Mouse (Mus musculus): ENCODE measurements at regions not wholly inside any gene's neighbourhood (a gene's known extent, or its start where the extent isn't known, plus 50 kb on each side); places are given as distances from the start of the nearest gene placed in this dataset.
A peak's percentile ranks its signal among the peaks of the same experiment; 100 is the strongest.

DNA sequence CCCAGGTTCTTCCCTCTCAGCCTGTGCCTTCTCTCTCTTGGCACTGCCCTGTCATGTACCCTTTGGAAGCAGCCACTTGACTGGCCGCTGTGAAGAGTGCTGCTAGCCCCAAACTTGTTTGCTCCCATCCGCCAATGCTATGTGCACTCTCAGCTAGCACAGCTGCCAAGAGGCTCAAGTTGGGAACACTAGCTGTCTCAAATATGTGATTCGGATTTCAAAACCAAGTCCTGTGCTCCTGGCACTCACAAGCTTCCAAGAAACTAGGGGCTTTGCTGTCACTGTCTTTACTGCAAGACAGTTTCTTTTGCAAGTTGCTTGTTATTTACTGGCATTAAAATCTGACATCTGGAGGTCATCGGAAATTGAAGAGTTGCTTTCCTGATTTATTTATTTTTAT, 138.6 kb upstream of the Sgk1 start:
- H3K4me1 ChIP-seq (ENCODE audit: control insufficient read depth, insufficient read depth, low read length), result no peaks in the 10 kb centered on the region; the same call in 1 of the 2 replicates
- H3K27me3 ChIP-seq (ENCODE audit: control insufficient read depth, insufficient read depth, low read length), result no peaks in the 10 kb centered on the region
- no peak for DNase-seq (ENCODE audit: low spot score, missing footprints)
- no peak overlapping the region for H3K4me2 ChIP-seq
- no peak overlapping the region for H3K9ac ChIP-seq (ENCODE audit: low read length)
- no peaks in the 10 kb centered on the region for H3K9me3 ChIP-seq (ENCODE audit: control insufficient read depth, low read length)
- ATAC-seq (ENCODE audit: low FRiP score), result no peak
- H3K27ac ChIP-seq (ENCODE audit: low read depth, low read length), result no peak overlapping the region
- H3K4me3 ChIP-seq (ENCODE audit: low read depth, low read length), result no peak overlapping the region
- no peaks in the 10 kb centered on the region for H3K36me3 ChIP-seq (ENCODE audit: control insufficient read depth, insufficient read depth, low read length)
- 83% methylated on average over 4 of the region's 4 CpGs for WGBS

DNA sequence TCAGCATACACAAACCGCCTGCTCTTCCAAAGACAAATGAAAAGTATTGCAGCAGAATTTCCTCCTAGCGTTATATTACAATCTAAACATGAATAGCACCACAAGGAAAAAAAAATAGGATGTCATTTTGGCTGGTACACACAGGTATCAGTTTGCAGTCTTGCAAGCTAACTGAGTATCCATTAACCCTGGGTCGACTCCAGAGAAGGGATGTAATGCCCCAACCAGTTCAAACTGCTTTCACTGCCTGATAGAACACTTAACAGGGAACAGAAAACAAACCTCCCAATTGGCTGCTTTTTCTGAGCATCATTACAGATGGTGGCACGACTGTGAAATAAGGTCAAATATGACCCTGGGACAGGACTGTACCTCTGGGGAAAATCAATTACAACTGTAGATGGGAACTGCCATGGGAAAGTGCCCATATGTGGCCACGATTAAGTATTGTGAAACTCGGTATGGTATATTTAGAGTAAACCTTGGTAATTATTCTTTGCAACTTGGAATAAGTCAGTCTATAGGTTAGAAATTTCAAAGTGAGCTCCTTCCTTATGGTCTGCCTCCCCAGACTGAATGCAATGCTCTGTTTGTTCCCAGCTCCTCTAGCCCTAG, 137.5 kb upstream of the Sgk1 start:
- H3K9ac ChIP-seq (ENCODE audit: low read length), result no peak overlapping the region
- no peaks in the 10 kb centered on the region; the same call in 1 of the 2 replicates for H3K4me1 ChIP-seq (ENCODE audit: control insufficient read depth, insufficient read depth, low read length)
- no peak for ATAC-seq (ENCODE audit: low FRiP score)
- H3K36me3 ChIP-seq (ENCODE audit: control insufficient read depth, insufficient read depth, low read length), result no peaks in the 10 kb centered on the region
- H3K4me3 ChIP-seq (ENCODE audit: low read depth, low read length), result no peak overlapping the region
- H3K27me3 ChIP-seq (ENCODE audit: control insufficient read depth, insufficient read depth, low read length), result no peaks in the 10 kb centered on the region
- no peak overlapping the region for H3K4me2 ChIP-seq
- DNase-seq (ENCODE audit: low spot score, missing footprints), result no peak
- no peak overlapping the region for H3K27ac ChIP-seq (ENCODE audit: low read depth, low read length)
- 78% methylated on average over 6 of the region's 6 CpGs for WGBS
- no peaks in the 10 kb centered on the region for H3K9me3 ChIP-seq (ENCODE audit: control insufficient read depth, low read length)

DNA sequence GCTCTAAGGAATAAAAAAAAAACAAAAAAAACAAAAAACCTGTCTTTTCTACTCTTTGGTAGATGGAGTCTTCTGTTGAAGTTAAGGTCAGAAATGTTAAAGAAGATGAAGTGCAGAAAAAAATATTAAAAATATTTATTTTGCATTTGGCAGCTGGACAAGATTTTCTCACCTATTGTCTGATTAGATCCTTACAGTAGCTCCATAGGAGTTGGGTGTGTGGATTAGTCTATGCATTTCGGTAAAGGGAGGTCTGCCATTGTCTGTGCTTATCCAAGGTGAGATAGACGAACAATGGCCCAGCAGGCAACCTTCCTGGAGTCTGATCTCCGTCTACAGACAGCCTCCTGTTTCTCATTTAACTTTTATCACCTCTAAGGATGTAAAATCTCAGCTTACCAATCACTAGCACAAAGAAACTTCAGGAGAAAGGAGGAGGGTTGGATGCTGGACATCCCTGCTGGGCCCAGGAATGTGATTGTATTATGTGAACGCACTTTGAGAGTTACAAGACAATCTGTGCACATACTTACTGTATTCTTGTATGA, 136.0 kb upstream of the Sgk1 start:
- H3K4me1 ChIP-seq (ENCODE audit: control insufficient read depth, insufficient read depth, low read length), result no peaks in the 10 kb centered on the region; the same call in 1 of the 2 replicates
- no peak for DNase-seq (ENCODE audit: low spot score, missing footprints)
- H3K9ac ChIP-seq (ENCODE audit: low read length), result no peak overlapping the region
- no peaks in the 10 kb centered on the region for H3K36me3 ChIP-seq (ENCODE audit: control insufficient read depth, insufficient read depth, low read length)
- ATAC-seq (ENCODE audit: low FRiP score), result no peak
- H3K4me2 ChIP-seq, result no peak overlapping the region
- no peak overlapping the region for H3K27ac ChIP-seq (ENCODE audit: low read depth, low read length)
- 5% methylated on average over 4 of the region's 4 CpGs for WGBS
- no peaks in the 10 kb centered on the region for H3K27me3 ChIP-seq (ENCODE audit: control insufficient read depth, insufficient read depth, low read length)
- H3K9me3 ChIP-seq (ENCODE audit: control insufficient read depth, low read length), result no peaks in the 10 kb centered on the region
- H3K4me3 ChIP-seq (ENCODE audit: low read depth, low read length), result no peak overlapping the region

DNA sequence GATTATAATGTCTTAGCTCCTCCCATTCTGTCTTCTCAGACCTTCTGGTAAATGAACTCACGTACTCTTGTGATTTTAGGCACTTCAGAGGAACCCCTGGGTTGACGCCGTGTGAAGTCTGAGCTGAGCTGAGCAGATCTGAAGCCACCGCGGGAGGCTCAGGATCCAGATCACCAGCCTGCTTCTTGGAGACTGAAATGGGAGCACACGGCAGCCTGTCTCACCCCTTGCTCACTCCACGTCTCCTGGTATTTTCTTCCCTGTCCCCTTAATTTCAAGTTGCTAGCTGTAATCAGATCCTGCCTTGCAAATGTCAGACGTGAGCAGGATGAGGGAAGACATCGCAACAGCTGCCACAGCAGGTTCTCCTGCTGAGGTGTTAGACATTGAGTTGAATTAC, 135.3 kb upstream of the Sgk1 start:
- Histone ChIP-seq H3K36me3 (ENCODE audit: control insufficient read depth, insufficient read depth, low read length) (no peaks in the 10 kb centered on the region), H3K4me2 (no peak overlapping the region), H3K9me3 (ENCODE audit: control insufficient read depth, low read length) (no peaks in the 10 kb centered on the region), H3K9ac (ENCODE audit: low read length) (no peak overlapping the region), H3K27ac (ENCODE audit: low read depth, low read length) (no peak overlapping the region), H3K4me1 (ENCODE audit: control insufficient read depth, insufficient read depth, low read length) (no peaks in the 10 kb centered on the region; the same call in 1 of the 2 replicates), H3K27me3 (ENCODE audit: control insufficient read depth, insufficient read depth, low read length) (no peaks in the 10 kb centered on the region), H3K4me3 (ENCODE audit: low read depth, low read length) (no peak overlapping the region)
- no peak for DNase-seq (ENCODE audit: low spot score, missing footprints)
- ATAC-seq (ENCODE audit: low FRiP score), result no peak
- 7% methylated on average over 9 of the region's 9 CpGs for WGBS

DNA sequence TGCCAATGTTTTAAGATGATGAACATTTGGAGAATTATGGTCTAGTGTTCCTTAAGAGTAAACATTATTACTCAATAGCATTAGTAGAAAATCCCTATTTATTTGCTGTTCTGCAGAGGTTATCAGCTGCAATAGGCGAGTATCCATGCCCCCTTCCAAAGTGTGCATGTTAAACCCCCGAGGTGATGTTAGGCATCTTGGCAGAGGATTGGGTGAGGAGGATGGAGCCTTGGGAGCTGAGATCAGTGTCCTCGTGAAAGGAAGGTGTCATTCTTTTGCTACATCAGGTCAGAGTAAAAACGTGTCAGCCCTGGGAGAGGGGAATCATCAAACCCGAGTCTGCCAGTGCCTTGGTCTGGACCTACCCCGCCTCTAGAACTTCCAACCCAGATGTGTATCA, 130.7 kb upstream of the Sgk1 start:
- H3K4me1 ChIP-seq (ENCODE audit: control insufficient read depth, insufficient read depth, low read length), result no peaks in the 10 kb centered on the region
- H3K27me3 ChIP-seq (ENCODE audit: control insufficient read depth, insufficient read depth, low read length), result no peaks in the 10 kb centered on the region
- no peak overlapping the region for H3K4me3 ChIP-seq (ENCODE audit: low read depth, low read length)
- no peak overlapping the region for H3K27ac ChIP-seq (ENCODE audit: low read depth, low read length)
- no peak overlapping the region for H3K4me2 ChIP-seq
- DNase-seq (ENCODE audit: low spot score, missing footprints), result peak; percentile 41
- no peak for ATAC-seq (ENCODE audit: low FRiP score)
- no peak overlapping the region for H3K9ac ChIP-seq (ENCODE audit: low read length)
- WGBS, result 76% methylated on average over 6 of the region's 6 CpGs
- H3K9me3 ChIP-seq (ENCODE audit: control insufficient read depth, low read length), result no peaks in the 10 kb centered on the region
- H3K36me3 ChIP-seq (ENCODE audit: control insufficient read depth, insufficient read depth, low read length), result no peaks in the 10 kb centered on the region

DNA sequence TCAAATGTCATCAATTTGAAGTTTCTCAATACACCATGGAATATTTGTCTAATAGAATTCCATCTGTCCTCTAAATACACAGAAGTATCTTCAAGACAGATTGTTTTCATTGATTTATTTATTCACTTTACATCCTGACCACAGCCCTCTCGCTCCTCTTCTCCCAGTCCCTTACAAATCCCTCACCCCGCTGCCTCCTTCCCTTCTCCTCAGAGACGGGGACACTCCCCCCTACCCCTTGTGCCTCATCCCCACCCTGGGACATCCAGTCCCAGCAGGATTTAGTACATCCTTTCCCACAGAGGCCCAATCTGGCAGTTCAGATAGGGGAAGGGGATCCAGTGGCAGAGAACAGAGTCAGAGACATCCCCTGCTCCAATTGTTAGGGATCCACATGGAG, 129.6 kb upstream of the Sgk1 start:
- no peaks in the 10 kb centered on the region for H3K9me3 ChIP-seq (ENCODE audit: control insufficient read depth, low read length)
- H3K4me1 ChIP-seq (ENCODE audit: control insufficient read depth, insufficient read depth, low read length), result no peaks in the 10 kb centered on the region
- no peak overlapping the region for H3K27ac ChIP-seq (ENCODE audit: low read depth, low read length)
- ATAC-seq (ENCODE audit: low FRiP score) (no peak), DNase-seq (ENCODE audit: low spot score, missing footprints) (peak; percentile 26)
- WGBS, result 53% methylated on average over 3 of the region's 3 CpGs
- H3K36me3 ChIP-seq (ENCODE audit: control insufficient read depth, insufficient read depth, low read length), result no peaks in the 10 kb centered on the region
- no peak overlapping the region for H3K9ac ChIP-seq (ENCODE audit: low read length)
- H3K4me2 ChIP-seq, result no peak overlapping the region
- H3K4me3 ChIP-seq (ENCODE audit: low read depth, low read length), result no peak overlapping the region
- H3K27me3 ChIP-seq (ENCODE audit: control insufficient read depth, insufficient read depth, low read length), result no peaks in the 10 kb centered on the region

DNA sequence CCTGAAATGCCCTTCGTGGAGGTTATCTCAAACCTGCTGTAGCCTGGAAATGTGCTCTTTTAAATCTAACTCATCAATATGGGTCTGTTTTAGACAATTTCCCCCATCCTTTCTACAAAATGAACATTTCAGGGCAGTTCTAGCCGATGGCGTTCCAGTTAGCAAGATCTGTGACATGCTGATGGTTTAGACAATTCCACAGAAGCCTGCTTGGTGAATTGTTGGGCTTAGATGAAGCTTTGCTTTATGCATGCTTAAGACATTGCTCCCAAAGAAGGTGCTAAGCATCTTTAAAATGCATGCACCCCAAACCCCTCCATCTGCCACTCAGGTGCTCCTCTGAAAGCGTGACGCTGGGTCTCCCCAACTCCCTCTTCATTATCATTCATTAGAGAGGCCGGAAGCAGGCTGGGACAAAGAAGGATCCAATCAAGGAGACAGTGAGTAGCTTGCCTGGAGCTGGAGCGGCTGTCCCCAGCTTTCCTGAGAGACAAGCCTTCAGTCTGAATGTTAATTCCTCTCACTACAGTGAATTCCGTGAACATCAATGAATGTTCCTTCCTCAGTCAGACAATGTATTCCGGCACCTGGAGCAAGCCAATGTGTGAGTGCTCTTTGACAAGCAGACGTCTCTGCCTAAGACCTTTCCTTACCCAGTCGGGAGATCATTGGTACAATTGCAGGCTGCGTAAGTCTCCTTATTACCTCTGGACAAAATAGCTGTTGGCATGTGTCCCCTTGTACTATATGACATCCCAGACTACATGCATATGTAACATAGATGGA, 127.0 kb upstream of the Sgk1 start:
- Histone ChIP-seq H3K9me3 (ENCODE audit: control insufficient read depth, low read length) (no peaks in the 10 kb centered on the region), H3K4me1 (ENCODE audit: control insufficient read depth, insufficient read depth, low read length) (no peaks in the 10 kb centered on the region), H3K9ac (ENCODE audit: low read length) (no peak overlapping the region), H3K27me3 (ENCODE audit: control insufficient read depth, insufficient read depth, low read length) (no peaks in the 10 kb centered on the region), H3K4me3 (ENCODE audit: low read depth, low read length) (no peak overlapping the region), H3K4me2 (no peak overlapping the region), H3K36me3 (ENCODE audit: control insufficient read depth, insufficient read depth, low read length) (no peaks in the 10 kb centered on the region), H3K27ac (ENCODE audit: low read depth, low read length) (no peak overlapping the region)
- DNase-seq (ENCODE audit: low spot score, missing footprints) (peak; percentile 81), ATAC-seq (ENCODE audit: low FRiP score) (no peak)
- WGBS, result 61% methylated on average over 12 of the region's 12 CpGs

DNA sequence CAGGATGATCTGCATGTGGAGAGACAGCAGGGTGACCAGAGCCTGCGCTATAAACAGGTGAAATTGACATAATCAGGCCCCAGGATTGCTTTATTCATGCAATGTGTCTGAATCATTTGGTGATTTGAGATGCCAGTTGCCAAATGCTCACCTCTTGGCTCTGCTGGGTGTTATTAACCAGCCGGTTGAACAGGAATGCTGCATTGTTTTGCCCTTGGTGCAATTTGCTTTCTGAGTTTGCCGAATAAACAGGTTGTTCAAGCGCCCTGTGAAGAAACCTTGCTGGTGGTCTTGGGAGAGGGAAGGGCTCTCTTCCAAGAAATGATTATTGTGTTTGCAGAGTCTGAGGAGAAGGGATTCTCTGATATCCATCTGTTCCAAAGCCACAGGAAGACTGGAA, 126.3 kb upstream of the Sgk1 start:
- Histone ChIP-seq H3K4me2 (no peak overlapping the region), H3K4me1 (ENCODE audit: control insufficient read depth, insufficient read depth, low read length) (no peaks in the 10 kb centered on the region), H3K9me3 (ENCODE audit: control insufficient read depth, low read length) (no peaks in the 10 kb centered on the region), H3K27me3 (ENCODE audit: control insufficient read depth, insufficient read depth, low read length) (no peaks in the 10 kb centered on the region), H3K36me3 (ENCODE audit: control insufficient read depth, insufficient read depth, low read length) (no peaks in the 10 kb centered on the region), H3K4me3 (ENCODE audit: low read depth, low read length) (no peak overlapping the region), H3K27ac (ENCODE audit: low read depth, low read length) (no peak overlapping the region), H3K9ac (ENCODE audit: low read length) (no peak overlapping the region)
- peak; percentile 56 for DNase-seq (ENCODE audit: low spot score, missing footprints)
- no peak for ATAC-seq (ENCODE audit: low FRiP score)
- 91% methylated on average over 4 of the region's 4 CpGs for WGBS

DNA sequence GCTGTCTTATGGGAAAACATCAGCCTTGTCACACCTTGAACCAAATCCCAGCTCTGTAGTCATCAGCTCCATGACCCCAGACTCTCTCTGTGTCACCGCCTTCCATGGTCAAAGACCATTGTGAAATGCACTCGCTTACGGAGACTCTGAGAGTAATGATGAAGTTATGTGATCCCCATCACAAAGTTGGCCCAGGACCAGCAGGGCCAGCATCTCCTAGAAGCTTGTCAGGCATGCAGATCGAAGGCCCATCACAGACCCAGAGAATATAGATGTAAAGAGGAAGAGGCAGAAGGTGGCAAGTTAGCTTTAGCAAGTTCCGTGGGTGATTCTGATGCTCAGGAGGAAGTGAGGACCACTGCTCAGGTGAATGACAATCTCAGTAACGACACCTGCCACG, 125.2 kb upstream of the Sgk1 start:
- DNase-seq (ENCODE audit: low spot score, missing footprints) (peak; percentile 23), ATAC-seq (ENCODE audit: low FRiP score) (no peak)
- Histone ChIP-seq H3K9ac (ENCODE audit: low read length) (no peak overlapping the region), H3K27ac (ENCODE audit: low read depth, low read length) (no peak overlapping the region), H3K27me3 (ENCODE audit: control insufficient read depth, insufficient read depth, low read length) (no peaks in the 10 kb centered on the region), H3K9me3 (ENCODE audit: control insufficient read depth, low read length) (no peaks in the 10 kb centered on the region), H3K4me2 (no peak overlapping the region), H3K4me3 (ENCODE audit: low read depth, low read length) (no peak overlapping the region), H3K36me3 (ENCODE audit: control insufficient read depth, insufficient read depth, low read length) (no peaks in the 10 kb centered on the region), H3K4me1 (ENCODE audit: control insufficient read depth, insufficient read depth, low read length) (no peaks in the 10 kb centered on the region)
- WGBS, result 92% methylated on average over 7 of the region's 7 CpGs
